Mouse (Mus musculus) heart, embryonic 14.5 days (tissue): Measurements from ENCODE around the gene Pde4b. TPM values are rescaled to one million over a fixed set of nuclear protein-coding genes. Genes with fewer than 3 reads are reported as not detected.
A peak's percentile ranks its signal among the peaks of the same experiment; 100 is the strongest.

Experiments
- ATAC-seq: fragments of 200-750 bp; cut with Nextera tagmentation; 2 replicates; pipeline ENCODE4 v1.8.0; 2017; ENCODE audit warnings: low read depth, moderate TSS enrichment; ENCODE audit not compliant: insufficient number of reproducible peaks, insufficient read depth, low FRiP score
- H3K27ac ChIP-seq, 2 experiments: fragments of 200-500 bp in 1 of 2; fragments of 300-500 bp in 1 of 2; sonication (generic) in 1 of 2; replicated peaks in 1 of 2; 2 replicates each; pipeline ENCODE4 v1.5.1; 2012 to 2014; ENCODE audit warnings: low read depth in 2 of 2, low read length in 2 of 2, control low read depth in 1 of 2, mild to moderate bottlenecking in 1 of 2, mixed read lengths in 1 of 2; ENCODE audit not compliant: control insufficient read depth in 1 of 2, insufficient read depth in 1 of 2
- H3K27me3 ChIP-seq: fragments of 300-500 bp; sonication (generic); 2 replicates; pipeline ENCODE4 v1.6.1; 2014; ENCODE audit warnings: mild to moderate bottlenecking, low read length, control low read depth; ENCODE audit not compliant: control insufficient read depth, insufficient read depth
- H3K36me3 ChIP-seq: fragments of 300-500 bp; sonication (generic); 2 replicates; pipeline ENCODE4 v1.6.1; 2014; ENCODE audit warnings: mild to moderate bottlenecking, control low read depth, low read length, mixed read lengths; ENCODE audit not compliant: control insufficient read depth, insufficient read depth
- H3K4me1 ChIP-seq, 2 experiments: fragments of 200-500 bp in 1 of 2; fragments of 300-500 bp in 1 of 2; sonication (generic) in 1 of 2; 2 replicates each; pipeline ENCODE4 v1.6.1; 2012 to 2014; ENCODE audit warnings: low read length in 2 of 2, control low read depth in 1 of 2, mixed read lengths in 1 of 2; ENCODE audit not compliant: control insufficient read depth in 2 of 2, insufficient read depth in 2 of 2
- H3K4me2 ChIP-seq: fragments of 300-500 bp; sonication (generic); 2 replicates; pipeline ENCODE4 v1.6.1; 2014; ENCODE audit warnings: mild to moderate bottlenecking, low read length
- H3K4me3 ChIP-seq, 2 experiments: fragments of 200-500 bp in 1 of 2; fragments of 300-500 bp in 1 of 2; sonication (generic) in 1 of 2; 2 replicates each; pipeline ENCODE4 v1.5.1; 2012 to 2014; ENCODE audit warnings: low read length in 2 of 2, mild to moderate bottlenecking in 2 of 2, control low read depth in 1 of 2, low read depth in 1 of 2, moderate library complexity in 1 of 2; ENCODE audit not compliant: control insufficient read depth in 1 of 2, insufficient read depth in 1 of 2
- H3K9ac ChIP-seq: fragments of 300-500 bp; sonication (generic); 2 replicates; pipeline ENCODE4 v1.6.1; 2014; ENCODE audit warnings: mild to moderate bottlenecking, low read length
- H3K9me3 ChIP-seq: fragments of 300-500 bp; sonication (generic); 2 replicates; pipeline ENCODE4 v1.6.1; 2016; ENCODE audit warnings: low read length, control low read depth; ENCODE audit not compliant: control insufficient read depth
- WGBS: fragments of 180-500 bp; shearing (Covaris S2); extraction: QIAGEN DNeasy Blood & Tissue Kit; methylation state at CpG from one replicate; pipeline ENCODE4 v1.1.7; 2014; 5-methylcytosine and 5-hydroxymethylcytosine counted together
- polyA plus RNA-seq: library from polyadenylated mRNA; unstranded; fragments of >200 nt; fragmentation: Nextera tagmentation; extraction: Ambion mirVana; gene quantifications from 2 replicates; pipeline ENCODE4 v1.2.1, GENCODE M21; 2014

Gene Pde4b
- polyA plus RNA-seq, 1 experiment from 2014 or later = 30.5 TPM

GRCm38 (mm10) chr4:102444501-102444900 lies 357.2 kb downstream of the Pde4b start:
- ATAC-seq = no peak
- H3K9me3 ChIP-seq = no peaks in the 10 kb centered on the region

GRCm38 (mm10) chr4:102446160-102446945 lies 359.0 kb downstream of the Pde4b start:
- 47% methylated on average over 8 of the region's 8 CpGs for WGBS
- H3K36me3 ChIP-seq = no peaks in the 10 kb centered on the region
- H3K4me3 ChIP-seq = no peak overlapping the region
- H3K27ac ChIP-seq = peak overlapping the region; percentile 75 to 80
- H3K27me3 ChIP-seq = no peaks in the 10 kb centered on the region
- H3K9ac ChIP-seq = no peak overlapping the region
- peak; percentile 77 for ATAC-seq
- no peaks in the 10 kb centered on the region for H3K9me3 ChIP-seq
- peak overlapping the region; percentile 0; the same call in 1 of the 2 replicates for H3K4me2 ChIP-seq
- peaks cover 5 to 29% of the 10 kb centered on the region in 2 experiments for H3K4me1 ChIP-seq

More at GRCm38 (mm10) chr4:102444501-102444900, 357.2 kb downstream of the Pde4b start:
- Histone ChIP-seq H3K9ac (no peak overlapping the region), H3K4me2 (no peak overlapping the region), H3K27ac (peak overlapping the region in 1 of 2 experiments; percentile 45; a peak in 1 of 4 replicates), H3K27me3 (no peaks in the 10 kb centered on the region), H3K36me3 (no peaks in the 10 kb centered on the region), H3K4me3 (no peak overlapping the region), H3K4me1 (peaks cover 7 to 46% of the 10 kb centered on the region in 2 experiments)
- WGBS = 32% methylated on average over 3 of the region's 3 CpGs

GRCm38 (mm10) chr4:102456426-102456825 lies 369.1 kb downstream of the Pde4b start:
- H3K4me3 ChIP-seq = no peak overlapping the region
- no peak for ATAC-seq
- H3K27ac ChIP-seq = no peak overlapping the region
- no peaks in the 10 kb centered on the region for H3K27me3 ChIP-seq
- no peaks in the 10 kb centered on the region; a peak in 1 of 4 replicates for H3K4me1 ChIP-seq
- H3K4me2 ChIP-seq = no peak overlapping the region
- 73% methylated on average over 3 of the region's 3 CpGs for WGBS
- H3K36me3 ChIP-seq = no peaks in the 10 kb centered on the region
- H3K9ac ChIP-seq = no peak overlapping the region
- H3K9me3 ChIP-seq = no peaks in the 10 kb centered on the region

- Histone ChIP-seq H3K9me3 (no peaks in the 10 kb centered on the region), H3K4me3 (no peak overlapping the region), H3K4me1 (no peaks in the 10 kb centered on the region; a peak in 1 of 4 replicates), H3K27me3 (no peaks in the 10 kb centered on the region), H3K9ac (no peak overlapping the region), H3K36me3 (no peaks in the 10 kb centered on the region), H3K27ac (no peak overlapping the region), H3K4me2 (no peak overlapping the region)
- WGBS = 74% methylated on average over 5 of the region's 5 CpGs
- ATAC-seq = no peak
Observed at GRCm38 (mm10) chr4:102459216-102459999, 372.1 kb downstream of the Pde4b start.

- Histone ChIP-seq H3K4me2 (no peak overlapping the region), H3K9ac (no peak overlapping the region)
- 59% methylated on average over 3 of the region's 3 CpGs for WGBS
Observed at GRCm38 (mm10) chr4:102478104-102478503, 390.8 kb downstream of the Pde4b start.

DNA sequence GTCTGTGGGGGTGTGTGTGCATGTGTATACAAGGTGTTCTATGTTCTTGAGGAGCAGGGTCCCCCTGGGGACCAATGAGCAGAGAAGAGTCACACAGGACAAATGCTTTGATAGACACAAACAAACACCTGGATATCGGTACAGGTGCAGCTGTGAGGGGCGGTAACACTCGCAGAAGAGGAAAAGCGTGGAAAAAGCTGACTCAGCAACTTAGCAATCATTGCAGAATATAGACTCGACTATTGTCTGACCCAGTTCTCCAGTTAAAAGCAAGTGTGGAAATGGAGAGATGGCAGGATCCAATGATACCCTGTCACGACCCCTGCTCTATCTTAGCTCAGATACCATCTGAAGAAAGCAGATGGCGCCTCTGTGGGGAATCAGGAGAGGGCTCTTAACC lies 391.5 kb downstream of the Pde4b start:
- ATAC-seq = no peak
- Histone ChIP-seq H3K27ac (no peak overlapping the region), H3K4me2 (no peak overlapping the region), H3K36me3 (no peaks in the 10 kb centered on the region), H3K4me3 (no peak overlapping the region), H3K27me3 (no peaks in the 10 kb centered on the region), H3K9me3 (no peaks in the 10 kb centered on the region), H3K9ac (no peak overlapping the region), H3K4me1 (peaks cover 4 to 34% of the 10 kb centered on the region in 2 experiments; a peak in 3 of 4 replicates)
- WGBS = 79% methylated on average over 7 of the region's 7 CpGs

More at GRCm38 (mm10) chr4:102478104-102478503, 390.8 kb downstream of the Pde4b start:
- Histone ChIP-seq H3K9me3 (no peaks in the 10 kb centered on the region), H3K36me3 (no peaks in the 10 kb centered on the region), H3K27ac (no peak overlapping the region), H3K4me3 (no peak overlapping the region), H3K27me3 (no peaks in the 10 kb centered on the region), H3K4me1 (peaks cover 4 to 27% of the 10 kb centered on the region in 2 experiments; a peak in 3 of 4 replicates)
- ATAC-seq = no peak

- Histone ChIP-seq H3K9me3 (no peaks in the 10 kb centered on the region), H3K4me1 (peaks cover 4 to 34% of the 10 kb centered on the region in 2 experiments; a peak in 3 of 4 replicates), H3K4me3 (no peak overlapping the region), H3K27ac (0 out of 4 replicates have a peak overlapping the region, but pooled peaks of 1 of the 2 experiments have one; percentile 14), H3K4me2 (no peak overlapping the region), H3K36me3 (no peaks in the 10 kb centered on the region), H3K9ac (no peak overlapping the region), H3K27me3 (no peaks in the 10 kb centered on the region)
- ATAC-seq = no peak
- WGBS = 77% methylated on average over 6 of the region's 6 CpGs
Observed at GRCm38 (mm10) chr4:102480830-102481484, 393.6 kb downstream of the Pde4b start.
